Mouse (Mus musculus): ENCODE measurements at regions not wholly inside any gene's neighbourhood (a gene's known extent, or its start where the extent isn't known, plus 50 kb on each side); places are given as distances from the start of the nearest gene placed in this dataset.

- TF ChIP-seq CTCF (IDR thresholded peaks at IDR 0.05; ENCODE audit: extremely low read depth, insufficient read depth, insufficient read length, insufficient replicate concordance) (no peak), POLR2A (IDR thresholded peaks at IDR 0.05; ENCODE audit: low read depth, low read length) (no peak)
These were observed 290.9 kb upstream of the Ift57 start for GRCm38 (mm10) chr16:49407956-49408795.

Data from spleen, adult 2 months (tissue).